Mouse (Mus musculus) liver, embryonic 12.5 days (tissue): ENCODE measurements around the gene Smpx. TPM values are rescaled to one million over a fixed set of nuclear protein-coding genes. Genes with fewer than 3 reads are reported as not detected.

Experiments
- ATAC-seq: fragments of 200-750 bp; cut with Nextera tagmentation; 2 replicates; pipeline ENCODE4 v1.8.0; 2017; ENCODE audit warnings: moderate number of reproducible peaks, mild to moderate bottlenecking, moderate library complexity
- H3K27ac ChIP-seq: fragments of 300-500 bp; sonication (generic); 2 replicates; pipeline ENCODE4 v1.5.1; 2016; ENCODE audit warnings: mild to moderate bottlenecking
- H3K27me3 ChIP-seq: fragments of 300-500 bp; sonication (generic); replicated peaks from 2 replicates; pipeline ENCODE4 v1.6.1; 2016; ENCODE audit warnings: mild to moderate bottlenecking, moderate library complexity
- H3K36me3 ChIP-seq: fragments of 300-500 bp; sonication (generic); 2 replicates; pipeline ENCODE4 v1.6.1; 2016; ENCODE audit warnings: mild to moderate bottlenecking, moderate library complexity
- H3K4me1 ChIP-seq: fragments of 300-500 bp; sonication (generic); 2 replicates; pipeline ENCODE4 v1.6.1; 2016
- H3K4me2 ChIP-seq: fragments of 300-500 bp; sonication (generic); 2 replicates; pipeline ENCODE4 v1.6.1; 2016; ENCODE audit warnings: mild to moderate bottlenecking, moderate library complexity
- H3K4me3 ChIP-seq: fragments of 300-500 bp; sonication (generic); 2 replicates; pipeline ENCODE4 v1.5.1; 2016; ENCODE audit warnings: mild to moderate bottlenecking, moderate library complexity
- H3K9ac ChIP-seq: fragments of 300-500 bp; sonication (generic); 2 replicates; pipeline ENCODE4 v1.6.1; 2016; ENCODE audit warnings: mild to moderate bottlenecking, moderate library complexity
- H3K9me3 ChIP-seq: fragments of 300-500 bp; sonication (generic); replicated peaks from 2 replicates; pipeline ENCODE4 v1.6.1; 2016; ENCODE audit warnings: mild to moderate bottlenecking, moderate library complexity
- WGBS: fragments of 180-500 bp; shearing (Covaris S2); methylation state at CpG from one replicate; pipeline ENCODE4 v1.1.7; 2016; ENCODE audit not compliant: insufficient replicate concordance; 5-methylcytosine and 5-hydroxymethylcytosine counted together
- polyA plus RNA-seq: library from polyadenylated mRNA; unstranded; fragments of >200 nt; fragmentation: Nextera tagmentation; extraction: Ambion mirVana; gene quantifications from 2 replicates; pipeline ENCODE4 v1.2.1, GENCODE M21; 2016

The Smpx gene
- 0.41 and 0.47 TPM in 2 replicates for polyA plus RNA-seq

- WGBS = 38% methylated on average over 8 of the region's 8 CpGs
- no peak within 1 kb of the TSS for H3K27ac ChIP-seq
These were observed at the start of gene Smpx for GRCm38 (mm10) chrX:157698862-157699261. TSS of gene Smpx (plus strand) at chrX:157698910.

GRCm38 (mm10) chrX:157655047-157655446 lies 43.7 kb upstream of the Smpx start:
- ATAC-seq = no peak
- H3K4me2 ChIP-seq = no peak overlapping the region
- no peak overlapping the region for H3K27ac ChIP-seq
- no peak overlapping the region for H3K4me3 ChIP-seq
- no peaks in the 10 kb centered on the region for H3K36me3 ChIP-seq
- no peak overlapping the region for H3K9ac ChIP-seq
- no peaks in the 10 kb centered on the region for H3K9me3 ChIP-seq
- no peaks in the 10 kb centered on the region for H3K27me3 ChIP-seq
- no peaks in the 10 kb centered on the region for H3K4me1 ChIP-seq

More at GRCm38 (mm10) chrX:157698862-157699261, at the start of gene Smpx:
- H3K4me1 ChIP-seq = no peaks in the 10 kb centered on the region
- no peak for ATAC-seq
- no peak within 1 kb of the TSS for H3K4me2 ChIP-seq
- H3K9ac ChIP-seq = no peak within 1 kb of the TSS
- H3K36me3 ChIP-seq = no peaks in the 10 kb centered on the region
- no peaks in the 10 kb centered on the region for H3K27me3 ChIP-seq
- no peaks in the 10 kb centered on the region for H3K9me3 ChIP-seq
- no peak within 1 kb of the TSS for H3K4me3 ChIP-seq

DNA sequence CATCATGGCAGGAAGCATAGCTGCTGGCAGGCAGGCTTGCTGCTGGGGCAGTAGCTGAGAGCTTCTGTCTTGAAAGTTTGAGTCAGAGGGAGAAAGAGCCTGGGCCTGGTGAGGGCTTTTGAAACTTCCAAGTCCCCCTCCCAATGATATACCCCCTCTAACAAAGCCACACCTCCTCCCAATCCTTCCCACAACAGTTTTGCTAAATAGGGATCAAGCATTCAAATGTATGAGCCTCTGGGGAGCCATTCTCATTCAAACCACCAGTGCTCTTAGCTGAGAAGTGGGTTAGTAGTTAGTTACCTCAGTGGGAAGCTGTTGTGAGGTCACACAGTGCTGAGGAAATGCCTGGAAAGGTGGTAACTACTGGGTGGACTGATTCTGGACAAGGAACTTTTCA lies 41.4 kb upstream of the Smpx start:
- Histone ChIP-seq H3K4me3 (no peak overlapping the region), H3K4me2 (no peak overlapping the region), H3K9ac (no peak overlapping the region), H3K4me1 (no peaks in the 10 kb centered on the region), H3K36me3 (no peaks in the 10 kb centered on the region), H3K9me3 (no peaks in the 10 kb centered on the region), H3K27ac (no peak overlapping the region), H3K27me3 (no peaks in the 10 kb centered on the region)
- no peak for ATAC-seq

DNA sequence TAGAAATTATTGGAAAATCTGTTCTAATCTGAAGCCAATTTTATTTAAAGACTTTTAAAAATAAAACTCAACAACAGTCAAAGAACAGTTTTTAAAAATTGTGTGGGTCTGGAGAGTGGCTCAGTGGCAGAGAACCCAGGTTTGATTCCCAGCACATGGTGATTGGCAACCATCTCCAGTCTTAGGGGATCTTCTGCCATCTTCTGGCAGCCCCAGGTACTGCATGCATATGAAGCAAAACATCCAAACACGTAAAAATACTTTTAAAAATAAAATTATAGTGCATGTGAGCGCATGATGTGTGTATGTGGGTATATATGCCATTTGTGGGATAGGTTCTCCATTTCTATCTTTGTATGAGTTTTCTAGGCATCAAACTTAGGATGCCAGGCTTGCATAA lies 26.9 kb upstream of the Smpx start:
- no peak overlapping the region for H3K4me3 ChIP-seq
- no peak for ATAC-seq
- no peak overlapping the region for H3K4me2 ChIP-seq
- no peak overlapping the region for H3K27ac ChIP-seq
- H3K9me3 ChIP-seq = no peaks in the 10 kb centered on the region
- H3K36me3 ChIP-seq = no peaks in the 10 kb centered on the region
- 65% methylated on average over 2 of the region's 2 CpGs for WGBS
- H3K9ac ChIP-seq = no peak overlapping the region
- H3K27me3 ChIP-seq = no peaks in the 10 kb centered on the region
- H3K4me1 ChIP-seq = no peaks in the 10 kb centered on the region

DNA sequence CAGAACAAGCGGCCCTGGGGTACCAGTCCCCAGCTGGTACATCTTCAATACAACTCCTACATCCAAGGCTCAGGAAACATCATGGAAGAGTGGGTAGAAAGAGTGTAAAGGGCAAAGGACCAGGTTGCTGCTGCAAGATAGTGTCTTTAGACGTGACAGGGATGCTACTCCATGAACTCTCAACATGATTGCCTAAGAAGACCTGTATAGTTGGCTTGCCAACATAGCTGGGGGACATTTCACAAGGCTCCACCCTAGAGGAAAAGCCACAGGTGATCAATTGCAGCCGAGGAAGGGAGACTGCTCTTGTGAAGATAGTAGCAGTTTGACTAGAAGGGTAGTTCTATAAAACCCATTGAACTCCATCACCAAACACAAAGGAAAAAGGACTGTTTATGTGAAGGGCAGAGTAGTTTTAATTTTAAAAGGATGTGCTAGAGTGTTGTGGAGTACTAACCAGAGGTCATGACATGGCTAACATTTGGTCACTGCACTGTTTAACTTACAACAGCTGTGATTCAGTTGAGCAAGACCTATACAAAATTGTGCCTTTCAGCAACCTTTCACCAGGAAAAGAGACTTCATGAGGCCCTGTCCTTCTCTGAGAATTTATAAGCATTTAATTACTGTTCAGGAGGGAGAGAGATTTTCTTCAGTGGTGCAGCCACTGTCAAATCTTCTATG lies 23.9 kb upstream of the Smpx start:
- no peaks in the 10 kb centered on the region for H3K27me3 ChIP-seq
- no peaks in the 10 kb centered on the region for H3K36me3 ChIP-seq
- ATAC-seq = no peak
- H3K9ac ChIP-seq = no peak overlapping the region
- H3K4me2 ChIP-seq = no peak overlapping the region
- H3K27ac ChIP-seq = no peak overlapping the region
- H3K4me3 ChIP-seq = no peak overlapping the region
- 54% methylated on average over 3 of the region's 3 CpGs for WGBS
- H3K9me3 ChIP-seq = no peaks in the 10 kb centered on the region
- no peaks in the 10 kb centered on the region for H3K4me1 ChIP-seq

DNA sequence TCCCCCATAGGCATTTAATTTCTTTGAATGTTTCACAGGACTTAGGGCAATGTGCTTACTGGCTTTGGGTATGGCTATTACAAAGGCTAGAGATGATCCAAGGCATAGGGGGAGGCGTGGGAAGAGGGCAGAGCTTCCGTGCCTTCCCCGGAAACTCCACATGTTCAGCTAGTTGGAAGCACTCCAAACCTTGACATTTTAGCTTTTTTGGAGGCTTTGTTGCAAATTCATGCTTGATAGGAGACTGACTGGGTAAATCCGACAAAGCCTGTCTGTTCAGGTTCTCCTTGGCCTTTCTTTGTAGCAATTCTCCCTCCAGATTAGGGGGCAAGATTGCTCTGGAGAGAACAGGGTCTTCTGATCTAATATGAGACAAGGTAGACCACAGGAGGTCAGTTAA lies 7.5 kb upstream of the Smpx start:
- no peak for ATAC-seq
- Histone ChIP-seq H3K4me3 (no peak overlapping the region), H3K9ac (no peak overlapping the region), H3K4me1 (no peaks in the 10 kb centered on the region), H3K4me2 (no peak overlapping the region), H3K27ac (no peak overlapping the region), H3K27me3 (no peaks in the 10 kb centered on the region), H3K9me3 (no peaks in the 10 kb centered on the region), H3K36me3 (no peaks in the 10 kb centered on the region)
- WGBS = 63% methylated on average over 4 of the region's 4 CpGs

GRCm38 (mm10) chrX:157697591-157698135 lies 1.0 kb upstream of the Smpx start:
- Histone ChIP-seq H3K9ac (no peak overlapping the region), H3K4me2 (no peak overlapping the region), H3K27me3 (no peaks in the 10 kb centered on the region), H3K4me3 (no peak overlapping the region), H3K9me3 (no peaks in the 10 kb centered on the region), H3K4me1 (no peaks in the 10 kb centered on the region), H3K27ac (no peak overlapping the region), H3K36me3 (no peaks in the 10 kb centered on the region)
- ATAC-seq = no peak
- 61% methylated on average over 5 of the region's 5 CpGs for WGBS

GRCm38 (mm10) chrX:157707236-157707635 lies 8.5 kb downstream of the Smpx start:
- H3K4me2 ChIP-seq = no peak overlapping the region
- H3K4me1 ChIP-seq = no peaks in the 10 kb centered on the region
- no peak overlapping the region for H3K27ac ChIP-seq
- H3K9ac ChIP-seq = no peak overlapping the region
- no peak for ATAC-seq
- no peaks in the 10 kb centered on the region for H3K9me3 ChIP-seq
- no peaks in the 10 kb centered on the region for H3K27me3 ChIP-seq
- no peak overlapping the region for H3K4me3 ChIP-seq
- no peaks in the 10 kb centered on the region for H3K36me3 ChIP-seq
- 65% methylated on average over 2 of the region's 2 CpGs for WGBS

- Histone ChIP-seq H3K4me2 (no peak overlapping the region), H3K36me3 (no peaks in the 10 kb centered on the region), H3K27ac (no peak overlapping the region), H3K9me3 (no peaks in the 10 kb centered on the region), H3K9ac (no peak overlapping the region), H3K27me3 (no peaks in the 10 kb centered on the region), H3K4me1 (no peaks in the 10 kb centered on the region), H3K4me3 (no peak overlapping the region)
- WGBS = 44% methylated on average over 4 of the region's 4 CpGs
- no peak for ATAC-seq
These were observed 10.0 kb downstream of the Smpx start for GRCm38 (mm10) chrX:157708616-157709280.

GRCm38 (mm10) chrX:157719907-157720306 lies 21.2 kb downstream of the Smpx start:
- no peak overlapping the region for H3K27ac ChIP-seq
- WGBS = 46% methylated on average over 3 of the region's 3 CpGs
- no peaks in the 10 kb centered on the region for H3K4me1 ChIP-seq
- no peaks in the 10 kb centered on the region for H3K9me3 ChIP-seq
- no peak overlapping the region for H3K9ac ChIP-seq
- no peaks in the 10 kb centered on the region for H3K36me3 ChIP-seq
- H3K4me3 ChIP-seq = no peak overlapping the region
- H3K4me2 ChIP-seq = no peak overlapping the region
- no peak for ATAC-seq
- no peaks in the 10 kb centered on the region for H3K27me3 ChIP-seq

- H3K4me1 ChIP-seq = no peaks in the 10 kb centered on the region
- WGBS = 38% methylated on average over 7 of the region's 7 CpGs
These were observed 32.1 kb downstream of the Smpx start for GRCm38 (mm10) chrX:157730622-157731341.

DNA sequence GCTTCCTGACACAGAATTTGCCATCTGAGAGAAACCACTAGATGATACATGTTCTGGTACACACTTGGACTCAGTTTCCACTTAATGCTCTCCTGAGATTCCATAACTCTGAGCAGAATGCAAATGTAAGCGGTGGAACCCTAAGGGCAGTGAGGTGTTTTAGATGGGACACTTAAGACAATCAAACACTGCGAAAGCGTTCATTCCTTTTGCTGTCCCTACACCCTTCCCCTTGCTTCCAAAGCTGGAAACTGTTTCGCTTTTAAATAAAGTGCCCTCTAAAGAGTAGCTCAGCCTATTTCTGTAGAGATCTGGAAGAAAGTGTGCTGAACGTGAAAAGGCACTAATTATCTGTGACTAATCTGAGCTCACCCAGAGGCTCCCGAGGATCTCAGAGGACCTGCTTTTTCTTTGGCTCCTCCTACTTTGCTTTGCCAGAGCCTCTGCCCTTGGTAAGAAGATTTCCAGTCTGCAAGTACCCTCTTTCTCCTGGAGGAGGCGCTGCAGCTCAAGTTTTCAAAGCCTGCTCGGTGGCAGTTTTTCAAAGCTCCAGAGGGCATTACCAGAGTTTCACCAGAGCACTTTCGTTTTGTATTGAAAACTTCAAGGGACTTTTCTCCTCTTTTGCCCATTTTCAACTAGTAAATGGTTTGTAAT lies 33.1 kb downstream of the Smpx start:
- H3K4me2 ChIP-seq = peak overlapping the region; percentile 4; the same call in 1 of the 2 replicates
- no peak for ATAC-seq
- H3K36me3 ChIP-seq = no peaks in the 10 kb centered on the region
- H3K4me3 ChIP-seq = no peak overlapping the region
- 0 out of 2 replicates have a peak, but pooled peaks cover 6% of the 10 kb centered on the region for H3K27me3 ChIP-seq
- WGBS = 26% methylated on average over 9 of the region's 9 CpGs
- no peaks in the 10 kb centered on the region for H3K9me3 ChIP-seq
- H3K9ac ChIP-seq = no peak overlapping the region
- H3K27ac ChIP-seq = no peak overlapping the region
- no peaks in the 10 kb centered on the region for H3K4me1 ChIP-seq

More at GRCm38 (mm10) chrX:157730622-157731341, 32.1 kb downstream of the Smpx start:
- H3K9ac ChIP-seq = no peak overlapping the region
- H3K4me2 ChIP-seq = no peak overlapping the region
- H3K27ac ChIP-seq = no peak overlapping the region
- 0 out of 2 replicates have a peak, but pooled peaks cover 6% of the 10 kb centered on the region for H3K27me3 ChIP-seq
- no peaks in the 10 kb centered on the region for H3K36me3 ChIP-seq
- no peak for ATAC-seq
- H3K4me3 ChIP-seq = no peak overlapping the region
- H3K9me3 ChIP-seq = no peaks in the 10 kb centered on the region
